Mouse (Mus musculus) ES-E14 (cell line): ENCODE data around the gene Olfr1395.

Source experiments
- CHD2 ChIP-seq: IDR thresholded peaks from 2 replicates; pipeline ENCODE4 v1.6.1; 2014; ENCODE audit warnings: mild to moderate bottlenecking, low read depth, low read length, inconsistent platforms
- HCFC1 ChIP-seq: IDR thresholded peaks from 2 replicates; pipeline ENCODE4 v1.6.1; 2012; ENCODE audit warnings: low read length, inconsistent platforms, borderline replicate concordance; ENCODE audit not compliant: insufficient read depth
- ZC3H11A ChIP-seq: IDR thresholded peaks from 2 replicates; pipeline ENCODE4 v1.6.1; 2012; ENCODE audit warnings: low read depth, mild to moderate bottlenecking, inconsistent platforms, low read length, borderline replicate concordance

GRCm38 (mm10) chr11:49108833-49109232 is 33.2 kb upstream of the Olfr1395 start:
- TF ChIP-seq CHD2 (no peak), HCFC1 (no peak), ZC3H11A (peak; percentile 45; the same call in 1 of the 2 replicates)
